Comparison of ENCODE assay signal across 17 mouse cellular contexts in genomic region chr5:144114970-144115627, GRCm38 (mm10). TPM values are rescaled to one million over a fixed set of nuclear protein-coding genes. Genes with fewer than 3 reads are reported as not detected.
DNase-seq lines count a peak whose midpoint lies in the region; ATAC-seq lines count a peak whose summit lies in the region.
"Had no signal": no experiment of that assay in that cellular context is flagged by ENCODE, and none has a peak within 500 bp of the region (broad histone marks: within the 10 kb centered on the region; RNA-seq: fewer than 3 reads in every experiment).

No protein-coding gene starts in this region.

- ATAC-seq in heart, embryonic 15.5 days (replicated peaks; ENCODE audit: insufficient number of reproducible peaks, insufficient read depth, low FRiP score, low read depth), result no peak
- peak; percentile 53 for ATAC-seq in liver, embryonic 16.5 days (ENCODE audit: low read depth)
- ATAC-seq: CD4-positive, CD25-positive, alpha-beta regulatory T cell, adult 4 months; hindbrain, postnatal 0 days had no signal

- H3K9me3 ChIP-seq in heart, embryonic 15.5 days (replicated peaks), result no peaks in the 10 kb centered on the region
- H3K9me3 ChIP-seq in heart, embryonic 10.5 days, result no peaks in the 10 kb centered on the region
- no peaks in the 10 kb centered on the region for H3K9me3 ChIP-seq in liver, embryonic 16.5 days (replicated peaks; ENCODE audit: control insufficient read depth, low read length)
- H3K9me3 ChIP-seq: midbrain, embryonic 12.5 days; neural tube, embryonic 15.5 days had no signal

- no peaks in the 10 kb centered on the region for H3K36me3 ChIP-seq in heart, embryonic 15.5 days
- peaks cover 6% of the 10 kb centered on the region; the same call in 1 of the 2 replicates for H3K36me3 ChIP-seq in heart, embryonic 10.5 days
- no peaks in the 10 kb centered on the region for H3K36me3 ChIP-seq in liver, embryonic 16.5 days (ENCODE audit: control insufficient read depth, insufficient read depth)
- H3K36me3 ChIP-seq: midbrain, embryonic 12.5 days; neural tube, embryonic 15.5 days had no signal

- H3K4me3 ChIP-seq in heart, embryonic 15.5 days, result no peak overlapping the region
- H3K4me3 ChIP-seq in heart, embryonic 10.5 days, result no peak overlapping the region
- H3K4me3 ChIP-seq in liver, embryonic 16.5 days (ENCODE audit: low read depth, low read length), result no peak overlapping the region
- H3K4me3 ChIP-seq: midbrain, embryonic 12.5 days; neural tube, embryonic 15.5 days had no signal

- peaks cover 30% of the 10 kb centered on the region for H3K4me1 ChIP-seq in heart, embryonic 15.5 days (replicated peaks)
- peaks cover 44% of the 10 kb centered on the region for H3K4me1 ChIP-seq in heart, embryonic 10.5 days
- H3K4me1 ChIP-seq in liver, embryonic 16.5 days (ENCODE audit: control insufficient read depth, low read depth, low read length), result peaks cover 17% of the 10 kb centered on the region

- 40% methylated on average over 5 of the region's 5 CpGs for WGBS in heart, embryonic 15.5 days
- WGBS in heart, embryonic 10.5 days, result 44% methylated on average over 5 of the region's 5 CpGs
- WGBS in liver, embryonic 16.5 days (ENCODE audit: insufficient replicate concordance), result 28% methylated on average over 5 of the region's 5 CpGs

- peak overlapping the region; percentile 55; the same call in 1 of the 2 replicates for H3K27ac ChIP-seq in heart, embryonic 15.5 days
- no peak overlapping the region for H3K27ac ChIP-seq in heart, embryonic 10.5 days
- H3K27ac ChIP-seq in liver, embryonic 16.5 days (ENCODE audit: low read length), result peak overlapping the region; percentile 6; the same call in 1 of the 2 replicates
- H3K27ac ChIP-seq: hindbrain, postnatal 0 days; midbrain, embryonic 12.5 days; neural tube, embryonic 15.5 days had no signal

- 0 out of 2 replicates have a peak overlapping the region, but pooled peaks have one; percentile 1 for H3K9ac ChIP-seq in heart, embryonic 15.5 days
- no peak overlapping the region for H3K9ac ChIP-seq in liver, embryonic 16.5 days (ENCODE audit: low read depth, low read length)
- H3K9ac ChIP-seq: midbrain, embryonic 12.5 days; neural tube, embryonic 15.5 days had no signal

- no peak for DNase-seq in heart, embryonic 10.5 days (ENCODE audit: low spot score)
- DNase-seq in brain, adult 2 months (ENCODE audit: low read depth, low spot score), result peak; percentile 26
- DNase-seq in fat pad, adult 2 months (ENCODE audit: extremely low read depth, low read depth, low spot score), result peak; percentile 72
- no peak for DNase-seq in ovary, adult 18-20 months (ENCODE audit: low spot score)
- no peak for DNase-seq in right cerebral cortex, postnatal 14 days
- DNase-seq in adrenal gland, adult 18-20 months (ENCODE audit: low spot score in 2 of 2), result no peak
- DNase-seq: adrenal gland, postnatal 36 days; cerebellum, postnatal 14 days; kidney, adult 18-20 months; kidney, postnatal 14 days; thymus, postnatal 4 days had no signal

- peak overlapping the region; percentile 22 for H3K4me2 ChIP-seq in heart, embryonic 15.5 days
- H3K4me2 ChIP-seq in liver, embryonic 16.5 days (ENCODE audit: low read depth, low read length), result no peak overlapping the region
- H3K4me2 ChIP-seq: midbrain, embryonic 12.5 days; neural tube, embryonic 15.5 days had no signal

- H3K27me3 ChIP-seq in heart, embryonic 15.5 days, result no peaks in the 10 kb centered on the region
- H3K27me3 ChIP-seq in heart, embryonic 10.5 days (ENCODE audit: insufficient read depth, poor library complexity, severe bottlenecking), result no peaks in the 10 kb centered on the region
- H3K27me3 ChIP-seq in liver, embryonic 16.5 days (ENCODE audit: control insufficient read depth, insufficient read depth, low read depth, low read length), result no peaks in the 10 kb centered on the region
- H3K27me3 ChIP-seq: midbrain, embryonic 12.5 days; neural tube, embryonic 15.5 days had no signal

RNA-seq across cellular contexts. Expression of gene Lmtk2, which starts 14.9 kb away (rescaled TPM):
- polyA plus RNA-seq in heart, embryonic 15.5 days (2015; fragmentation: Nextera tagmentation; extraction: Ambion mirVana), result 3.1 and 4.3 TPM in 2 replicates
- polyA plus RNA-seq in heart, embryonic 10.5 days (2016; fragmentation: Nextera tagmentation; extraction: Ambion mirVana), result 5.3 and 6.0 TPM in 2 replicates
- polyA plus RNA-seq in liver, embryonic 16.5 days (2015; fragmentation: Nextera tagmentation; extraction: Ambion mirVana), result 1.9 and 2.3 TPM in 2 replicates
- total RNA-seq in adrenal gland, adult 18-20 months (2021), result 10 to 100 TPM; 36.1 to 39.6 TPM

Comparison
In these comparisons a context has a peak if more than half of its experiments do, and no peak if none do; other contexts are left out.
1. DNase-seq: peak in brain, adult 2 months (single experiment) and fat pad, adult 2 months (single experiment); none in heart, embryonic 10.5 days (single experiment), ovary, adult 18-20 months (single experiment), right cerebral cortex, postnatal 14 days (single experiment) and adrenal gland, adult 18-20 months (0 of 2).